Mouse (Mus musculus): Measurements from ENCODE around the gene Btbd35f9. TPM values are rescaled to one million over a fixed set of nuclear protein-coding genes. Genes with fewer than 3 reads are reported as not detected.
"Not testable (repeated sequence)": the region's sequence is repeated elsewhere in the genome, so short reads cannot be mapped to it uniquely, and the experiment has no call there.

The Btbd35f9 gene
- not detected for total RNA-seq (2021)
- long read RNA-seq: 0 reads

- not testable (repeated sequence) for DNase-seq (ENCODE audit: low spot score in 2 of 2)
Observed at GRCm38 (mm10) chrX:34161399-34161798, at the start of gene Btbd35f9. TSS of gene Btbd35f9 (minus strand) at chrX:34161499.

Other genes with a start within 250 kb of the Btbd35f9 start
- not detected for gene Btbd35f6, start 205.0 kb downstream of the Btbd35f9 start, total RNA-seq (2021)
- gene Gm21870, start 174.7 kb downstream of the Btbd35f9 start, total RNA-seq (2021): not detected
- not detected for gene Spin2g, start 77.2 kb upstream of the Btbd35f9 start, total RNA-seq (2021)

All from layer of hippocampus, adult 18-20 months (tissue).